Mouse (Mus musculus): ENCODE results near the gene Islr2.

Gene Islr2

DNA sequence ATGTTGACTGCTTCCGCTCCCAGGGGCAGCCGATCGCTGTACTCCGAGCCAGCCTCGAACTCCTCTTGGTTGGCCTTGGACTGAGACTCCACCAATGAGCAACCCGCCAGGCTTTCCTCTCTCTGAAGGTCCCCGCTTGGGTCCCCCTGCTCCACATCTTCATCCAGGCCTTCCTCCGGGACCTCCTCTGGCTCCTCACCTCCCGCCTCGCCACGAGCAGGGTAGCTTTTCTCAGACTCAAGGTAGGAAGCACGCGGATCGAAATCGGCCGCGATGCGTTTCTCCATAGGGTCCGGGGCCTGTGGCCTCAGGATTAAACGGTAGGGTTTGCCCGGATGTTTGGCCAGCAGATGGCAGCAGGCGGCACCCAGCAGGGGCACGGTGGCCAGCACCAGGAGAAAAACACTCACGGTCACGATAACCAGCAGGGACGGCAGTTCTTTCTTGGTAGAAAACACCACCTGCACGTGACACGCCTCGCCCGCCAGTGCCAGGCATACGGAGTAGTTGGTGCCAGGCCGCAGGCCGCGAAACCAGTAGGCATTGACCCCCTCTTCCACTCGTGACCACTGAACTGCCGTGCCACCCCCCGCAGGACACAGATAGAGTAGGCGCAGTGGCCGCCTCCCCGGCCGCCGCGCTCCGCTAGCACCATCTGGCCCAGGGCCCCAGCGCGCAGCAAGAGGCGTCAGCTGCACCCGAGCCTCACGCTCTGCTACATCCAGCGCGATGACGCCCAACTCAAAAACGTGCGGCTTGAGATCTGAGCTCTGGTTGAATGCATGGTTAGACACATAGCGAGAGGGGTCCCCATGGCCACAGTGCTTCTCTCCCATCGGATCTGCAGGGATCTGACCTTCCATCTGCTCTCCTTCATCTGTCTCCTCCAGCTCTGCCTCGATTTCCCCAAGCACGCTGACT lies 6.1 kb downstream of the Islr2 start:
- DNase-seq (ENCODE audit: low read depth in 1 of 2, low spot score in 2 of 2): no peak

- no peak for DNase-seq (ENCODE audit: low read depth in 1 of 2, low spot score in 2 of 2)
These were observed 7.2 kb downstream of the Islr2 start for GRCm38 (mm10) chr9:58196610-58197567.

DNA sequence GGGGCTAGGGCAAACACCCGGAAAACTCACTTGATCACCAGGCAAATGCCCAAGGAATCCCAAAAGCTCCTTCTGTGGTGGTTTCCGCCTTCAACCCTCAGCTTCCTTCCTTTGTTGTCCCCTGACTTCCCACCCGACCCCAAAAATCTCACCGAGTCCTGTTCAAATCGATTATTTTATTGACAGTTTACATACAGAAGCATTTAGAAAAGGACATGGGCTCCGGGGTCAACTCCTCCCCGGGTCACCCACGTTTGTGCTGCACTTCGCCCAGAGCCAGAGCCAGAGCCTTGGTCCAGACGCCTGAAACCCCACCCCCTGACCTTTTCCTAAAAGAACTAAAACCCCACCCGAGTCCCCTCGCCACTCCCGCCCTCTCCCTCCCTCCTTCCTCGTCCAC lies 8.0 kb downstream of the Islr2 start:
- DNase-seq (ENCODE audit: low read depth in 1 of 2, low spot score in 2 of 2): no peak

DNA sequence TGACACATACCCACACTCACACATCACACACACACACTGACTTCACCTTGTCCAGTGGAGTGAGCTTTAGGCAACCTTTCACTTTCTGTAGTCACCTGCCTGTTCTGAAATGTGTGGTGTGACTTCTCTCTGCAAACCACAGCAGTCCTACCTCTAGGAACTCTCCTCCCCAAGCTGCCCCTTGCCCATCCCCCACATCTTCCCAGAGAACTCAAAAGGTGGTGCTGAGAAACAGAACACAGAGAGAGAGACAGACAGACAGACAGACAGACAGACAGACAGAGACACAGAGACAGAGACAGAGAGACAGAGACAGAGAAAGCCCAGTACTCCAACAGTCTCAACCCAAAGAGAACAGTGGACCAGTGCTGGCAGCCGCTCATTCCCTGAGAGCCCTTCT lies 8.4 kb downstream of the Islr2 start:
- no peak for DNase-seq (ENCODE audit: low read depth in 1 of 2, low spot score in 2 of 2)

GRCm38 (mm10) chr9:58194222-58194621 lies 9.9 kb downstream of the Islr2 start:
- DNase-seq (ENCODE audit: low read depth in 1 of 2, low spot score in 2 of 2): no peak

GRCm38 (mm10) chr9:58184456-58184855 lies 19.7 kb downstream of the Islr2 start:
- DNase-seq (ENCODE audit: low read depth in 1 of 2, low spot score in 2 of 2): no peak

DNA sequence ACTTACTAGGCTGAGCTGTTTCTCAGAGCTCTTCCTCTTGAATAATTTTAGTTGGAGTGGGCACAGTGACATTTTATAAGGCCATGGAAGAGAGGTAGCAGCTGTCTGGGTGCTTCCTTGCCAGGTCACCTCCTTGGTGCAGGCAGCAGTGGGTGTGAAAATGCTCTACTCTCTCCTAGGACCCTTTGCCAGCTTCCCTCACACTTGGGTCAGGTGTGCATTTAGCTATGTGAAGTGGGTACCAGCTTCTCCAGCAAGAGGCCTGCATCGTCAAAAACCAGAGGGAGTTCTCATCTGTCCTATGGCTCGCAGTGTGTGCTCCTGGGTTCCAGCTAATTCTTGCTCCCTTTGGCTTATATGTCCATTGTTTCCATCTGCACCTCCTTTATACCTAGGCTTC lies 24.7 kb downstream of the Islr2 start:
- no peak for DNase-seq (ENCODE audit: low read depth in 1 of 2, low spot score in 2 of 2)

DNA sequence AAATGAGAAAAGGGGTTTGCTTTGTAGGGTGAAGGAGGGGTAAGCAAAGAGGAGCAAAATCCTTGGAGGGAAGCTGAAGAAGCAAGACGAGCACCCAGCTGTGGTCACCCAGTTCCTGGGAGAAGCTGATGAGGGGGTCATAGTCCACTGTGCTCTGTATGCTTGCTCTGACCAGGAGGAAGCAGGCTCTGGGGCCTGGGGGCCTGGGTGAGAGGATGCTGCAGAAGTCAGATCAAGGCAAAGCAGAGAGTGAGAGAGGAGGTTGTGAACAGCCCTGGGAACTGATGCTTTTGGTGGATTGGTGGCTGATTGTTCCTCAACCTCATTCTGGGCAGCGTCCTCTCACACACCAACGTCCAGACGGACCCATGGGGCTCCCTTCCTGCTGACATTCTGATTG lies 27.0 kb downstream of the Islr2 start:
- no peak for DNase-seq (ENCODE audit: low read depth in 1 of 2, low spot score in 2 of 2)

DNA sequence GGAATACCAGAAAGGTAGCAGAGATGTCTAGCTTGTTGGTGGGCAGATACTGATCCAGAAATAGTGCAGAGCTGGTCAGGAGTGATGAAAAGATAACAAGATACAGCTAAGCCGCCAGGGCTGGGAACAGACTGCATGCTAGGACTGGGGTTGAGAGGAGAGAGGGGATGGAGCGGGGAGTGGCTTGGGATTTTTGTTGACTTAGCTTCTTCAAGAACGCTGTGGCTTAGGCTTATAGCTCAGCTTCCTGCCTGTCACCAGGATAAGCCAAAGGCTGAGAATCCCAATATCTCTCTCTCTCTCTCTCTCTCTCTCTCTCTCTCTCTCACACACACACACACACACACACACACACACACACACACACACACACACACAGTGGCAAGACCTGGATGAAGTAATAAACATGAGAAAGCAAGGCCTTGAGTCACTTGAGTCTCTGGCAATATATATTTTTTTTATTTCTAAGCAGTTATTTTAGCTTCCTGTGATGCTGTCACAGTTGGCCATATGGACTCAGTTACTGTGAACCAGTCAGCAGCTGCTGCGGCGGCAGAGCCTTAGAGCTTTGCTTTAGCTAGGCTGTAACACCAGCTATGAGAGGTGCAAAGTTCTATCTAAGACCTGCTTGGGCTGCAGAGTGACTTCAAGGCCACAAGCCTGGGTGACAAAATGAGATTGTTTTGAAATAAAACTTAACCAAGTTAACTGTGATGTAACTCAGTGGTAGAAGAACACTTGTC lies 28.2 kb downstream of the Islr2 start:
- DNase-seq (ENCODE audit: low read depth in 1 of 2, low spot score in 2 of 2): no peak

GRCm38 (mm10) chr9:58174818-58175251 lies 29.3 kb downstream of the Islr2 start:
- no peak for DNase-seq (ENCODE audit: low read depth in 1 of 2, low spot score in 2 of 2)

GRCm38 (mm10) chr9:58172863-58173262 lies 31.3 kb downstream of the Islr2 start:
- no peak for DNase-seq (ENCODE audit: low read depth in 1 of 2, low spot score in 2 of 2)

DNA sequence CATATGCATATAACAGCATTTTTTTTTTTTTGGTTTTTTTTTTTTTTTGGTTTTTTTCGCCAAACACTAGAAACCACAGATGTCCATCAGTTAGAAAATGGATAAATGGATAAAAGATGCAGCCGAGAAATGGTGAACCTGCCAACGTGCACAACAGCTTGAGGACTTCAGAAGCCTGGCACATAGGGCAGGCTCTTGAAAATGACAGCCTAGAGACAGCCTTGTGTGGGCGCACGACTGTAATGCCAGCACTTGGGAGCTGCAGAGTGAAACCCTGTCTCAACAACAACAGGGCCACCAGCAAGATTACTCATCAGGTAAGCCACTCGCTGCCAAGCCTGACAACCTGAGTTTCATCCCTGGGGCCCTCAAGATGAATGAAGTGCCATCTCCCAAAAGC lies 34.7 kb downstream of the Islr2 start:
- no peak for DNase-seq (ENCODE audit: low read depth in 1 of 2, low spot score in 2 of 2)

GRCm38 (mm10) chr9:58168880-58169279 lies 35.2 kb downstream of the Islr2 start:
- no peak for DNase-seq (ENCODE audit: low read depth in 1 of 2, low spot score in 2 of 2)

DNA sequence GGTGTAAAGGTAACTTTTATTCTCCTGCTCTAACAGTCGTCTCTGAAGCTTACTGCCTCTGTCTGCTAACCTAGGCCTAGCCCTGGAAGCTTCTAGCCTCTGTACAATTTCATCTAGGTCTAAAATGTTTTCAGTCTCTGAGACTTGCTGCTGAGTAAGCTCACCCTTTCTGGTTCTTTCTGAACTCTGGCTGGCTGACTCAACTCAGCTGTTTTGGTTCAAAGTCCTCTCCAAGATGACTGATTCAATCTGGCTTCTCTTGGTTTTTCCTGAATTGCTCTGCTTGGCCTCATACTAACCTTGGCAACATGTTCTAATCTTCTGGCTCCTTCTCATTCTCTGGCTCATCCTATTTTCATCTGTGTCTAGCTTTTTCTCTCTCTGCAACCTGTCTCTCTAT lies 38.3 kb downstream of the Islr2 start:
- DNase-seq (ENCODE audit: low read depth in 1 of 2, low spot score in 2 of 2): no peak

DNA sequence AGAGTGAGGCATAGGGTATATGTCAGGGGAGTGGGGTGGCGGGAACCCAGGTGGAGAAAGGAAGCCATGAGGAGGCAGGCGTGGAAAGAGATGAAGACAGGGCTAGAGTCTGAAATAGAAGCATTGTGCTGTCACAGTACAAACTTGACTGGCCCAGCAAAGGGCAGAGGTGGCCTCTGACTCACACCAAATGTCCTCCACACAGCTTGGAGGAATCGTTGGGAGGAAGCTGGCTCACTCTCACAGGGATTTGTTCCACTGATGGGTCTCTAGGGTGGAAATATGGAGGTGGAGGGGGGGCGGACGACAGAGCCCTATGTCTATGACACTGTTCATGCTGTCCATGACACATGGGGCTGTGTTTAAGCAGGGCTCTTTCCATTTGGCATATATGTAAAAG lies 41.0 kb downstream of the Islr2 start:
- no peak for DNase-seq (ENCODE audit: low read depth in 1 of 2, low spot score in 2 of 2)

GRCm38 (mm10) chr9:58162173-58162572 lies 41.9 kb downstream of the Islr2 start:
- no peak for DNase-seq (ENCODE audit: low read depth in 1 of 2, low spot score in 2 of 2)

DNA sequence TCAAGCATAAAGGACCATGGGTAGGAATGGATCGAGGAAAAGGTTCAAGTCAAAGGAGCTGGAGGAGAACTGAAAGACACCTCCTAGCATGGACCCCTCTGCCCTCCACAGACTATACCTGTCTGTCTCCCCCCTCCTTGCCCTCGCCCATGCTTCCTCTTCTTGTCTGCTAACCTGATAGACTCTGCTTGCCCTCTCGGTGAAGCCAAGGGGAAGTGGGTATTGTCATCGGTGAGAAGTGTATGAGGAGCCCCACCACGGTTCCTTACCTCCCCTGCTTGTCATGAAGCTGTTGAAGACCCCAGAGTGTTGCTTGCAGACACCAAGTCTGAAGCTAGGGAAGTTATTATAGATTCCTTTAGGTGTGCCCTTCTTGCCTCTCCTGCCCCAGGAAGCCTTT lies 43.8 kb downstream of the Islr2 start:
- no peak for DNase-seq (ENCODE audit: low read depth in 1 of 2, low spot score in 2 of 2)

- no peak for DNase-seq (ENCODE audit: low read depth in 1 of 2, low spot score in 2 of 2)
These were observed 44.3 kb downstream of the Islr2 start for GRCm38 (mm10) chr9:58159855-58160254.

GRCm38 (mm10) chr9:58158541-58159311 lies 45.4 kb downstream of the Islr2 start:
- DNase-seq (ENCODE audit: low read depth in 1 of 2, low spot score in 2 of 2): no peak

DNA sequence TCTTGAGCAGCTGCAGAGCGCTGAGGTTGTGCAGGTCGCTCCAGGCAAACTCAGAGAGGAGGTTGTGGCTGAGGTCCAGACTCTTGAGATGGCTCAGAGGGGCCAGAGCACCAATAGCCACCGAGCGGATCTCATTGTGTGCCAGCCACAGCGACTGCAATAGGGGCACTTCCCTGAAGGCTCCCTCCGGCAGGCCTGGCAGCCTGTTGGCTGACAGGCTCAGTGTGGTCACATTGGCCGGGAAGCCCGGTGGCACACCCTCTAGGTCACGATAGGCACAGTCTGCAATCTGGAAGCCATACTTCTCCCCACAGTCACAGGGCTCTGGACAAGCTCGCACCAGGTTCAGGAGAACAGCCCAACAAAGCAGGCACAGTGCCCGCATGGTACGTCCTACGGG lies 46.3 kb downstream of the Islr2 start:
- no peak for DNase-seq (ENCODE audit: low read depth in 1 of 2, low spot score in 2 of 2)
